Mouse (Mus musculus) megakaryocyte progenitor cell, adult 5-6 weeks (primary cell): Measurements from ENCODE around the gene Myb. TPM values are rescaled to one million over a fixed set of nuclear protein-coding genes. Genes with fewer than 3 reads are reported as not detected.
A peak's percentile ranks its signal among the peaks of the same experiment; 100 is the strongest.

ENCODE experiments used
- ATAC-seq: replicated peaks from 2 replicates; pipeline ENCODE4 v1.8.0; 2016; ENCODE audit warnings: mild to moderate bottlenecking, moderate TSS enrichment, inconsistent platforms; ENCODE audit not compliant: poor library complexity
- total RNA-seq, 2 experiments: library from RNA; stranded (forward) in 1 of 2; stranded (reverse) in 1 of 2; fragments of 157-497, 149-512 nt in 1 of 2; fragments of 200-1000 nt in 1 of 2; gene quantifications; 2 replicates each; pipeline versions ENCODE4 v1.2.3 to v1.2.4; 2015 to 2017

The Myb gene
- total RNA-seq, 2 experiments from 2014 or later: 484 to 848 TPM

- no peak for ATAC-seq
Observed at GRCm38 (mm10) chr10:21090922-21091700, 69.7 kb downstream of the Myb start.

- no peak for ATAC-seq
Observed at GRCm38 (mm10) chr10:21089541-21089940, 71.2 kb downstream of the Myb start.

- ATAC-seq: no peak
Observed at GRCm38 (mm10) chr10:21087614-21088232, 73.1 kb downstream of the Myb start.

GRCm38 (mm10) chr10:21085044-21085443, 75.7 kb downstream of the Myb start:
- no peak for ATAC-seq

- peak; percentile 75 for ATAC-seq
Observed at GRCm38 (mm10) chr10:21083391-21083918, 77.3 kb downstream of the Myb start.

GRCm38 (mm10) chr10:21082447-21082846, 78.3 kb downstream of the Myb start:
- ATAC-seq: no peak

GRCm38 (mm10) chr10:21077151-21077719, 83.5 kb downstream of the Myb start:
- ATAC-seq: peak; percentile 77

- ATAC-seq: no peak
Observed at GRCm38 (mm10) chr10:21076731-21077130, 84.1 kb downstream of the Myb start.

GRCm38 (mm10) chr10:21076137-21076536, 84.6 kb downstream of the Myb start:
- no peak for ATAC-seq

Other genes starting within 250 kb of the Myb start
- gene Ahi1, start 208.4 kb downstream of the Myb start, total RNA-seq (2015): 6.5 and 7.6 TPM in 2 replicates
- gene Ahi1, start 208.4 kb downstream of the Myb start, total RNA-seq (2017): 4.3 and 4.8 TPM in 2 replicates
- 65.1 and 72.5 TPM in 2 replicates for gene Hbs1l, start 135.0 kb upstream of the Myb start, total RNA-seq (2015)
- 88.3 and 93.5 TPM in 2 replicates for gene Hbs1l, start 135.0 kb upstream of the Myb start, total RNA-seq (2017)
- gene Aldh8a1, start 216.3 kb upstream of the Myb start, total RNA-seq (2015): not detected in 2 replicates
- gene Aldh8a1, start 216.3 kb upstream of the Myb start, total RNA-seq (2017): not detected in 2 replicates